Mouse (Mus musculus): ENCODE data around the gene Olfr9.

GRCm38 (mm10) chr10:129026018-129026662, 36.9 kb downstream of the Olfr9 start:
- 0 out of 2 replicates have a peak, but pooled peaks have one; percentile 5 for TF ChIP-seq CTCF (IDR thresholded peaks at IDR 0.05; ENCODE audit: extremely low read depth, insufficient read depth, insufficient read length, insufficient replicate concordance)
- no peak for TF ChIP-seq POLR2A (IDR thresholded peaks at IDR 0.05; ENCODE audit: low read depth, low read length)

Data from spleen, adult 2 months (tissue).